Mouse (Mus musculus) cerebellum, postnatal 25 days (tissue): Measurements from ENCODE around the gene Gm28035.

Source experiments
- DNase-seq, 2 experiments: peaks; one replicate each; pipeline ENCODE4 v3.0.0; 2021; ENCODE audit warnings: mixed read lengths in 2 of 2

Gene Gm28035

DNA sequence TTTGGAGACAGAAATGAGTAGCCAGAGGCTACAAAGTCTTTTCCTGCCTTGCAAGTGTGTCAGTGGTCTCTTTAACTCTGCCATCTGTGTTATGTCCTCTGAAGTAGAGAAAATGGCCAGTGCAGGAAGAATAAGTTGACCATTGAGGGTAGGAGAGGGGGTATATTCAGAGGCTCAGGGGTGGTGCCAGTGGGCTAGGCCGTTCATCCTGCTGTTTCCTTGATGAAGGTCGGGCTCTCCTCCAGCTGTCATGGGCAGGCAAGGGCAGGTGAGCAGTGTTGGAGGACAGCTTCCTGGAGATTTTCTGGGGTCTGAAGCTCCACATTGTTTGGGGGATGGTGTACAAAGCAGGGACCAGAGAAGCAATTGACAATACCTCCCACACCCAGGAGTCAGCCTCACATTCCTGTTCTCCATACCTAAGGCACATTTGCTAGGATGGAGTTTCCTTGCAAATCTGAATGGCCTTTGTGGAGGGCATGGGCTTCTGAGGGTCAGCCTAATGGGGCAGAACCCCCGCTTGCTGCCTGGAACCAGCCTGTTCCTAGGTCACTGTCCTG lies 1.4 kb upstream of the Gm28035 start:
- DNase-seq, result no peak

DNA sequence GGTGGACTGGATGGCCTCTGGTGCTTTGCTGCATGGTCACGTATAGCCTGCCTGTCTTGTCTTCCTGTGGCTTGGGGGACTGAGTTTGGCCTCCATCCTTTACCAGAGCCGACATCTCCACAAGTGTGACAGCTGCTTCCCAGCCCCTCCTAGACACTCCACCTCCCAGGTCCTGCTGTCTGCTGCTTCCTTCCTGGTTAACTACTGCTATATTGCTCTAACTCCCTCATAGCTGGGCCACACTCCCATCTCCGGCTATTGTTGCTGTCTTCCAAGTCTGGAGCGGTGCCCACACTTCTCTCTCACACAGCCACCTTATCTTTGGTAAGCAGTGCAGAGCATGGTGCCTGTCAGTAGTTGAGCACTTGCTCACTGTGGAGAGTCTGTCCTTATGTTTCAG lies 590 bp upstream of the Gm28035 start:
- peak in 1 of 2 experiments; percentile 29 for DNase-seq

DNA sequence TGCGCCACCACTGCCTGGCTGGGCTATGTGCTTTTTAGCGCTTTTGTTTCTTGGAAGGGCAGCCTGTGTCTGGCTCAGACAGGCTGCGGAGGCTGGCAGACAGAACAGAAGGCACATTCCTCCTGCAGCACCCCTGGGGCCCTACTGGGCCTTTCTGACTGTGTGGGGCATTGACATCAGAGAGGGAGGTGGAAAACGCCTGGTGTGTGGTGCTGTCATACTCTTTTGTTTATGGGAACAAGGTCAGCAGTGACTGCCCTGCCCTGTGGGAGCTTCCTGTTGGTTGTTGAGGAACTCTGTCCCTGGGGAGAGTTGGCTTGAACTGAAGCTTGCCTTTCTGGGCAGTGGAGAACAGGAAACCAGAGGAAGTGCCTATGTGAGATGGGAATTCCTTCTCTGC lies 2.1 kb downstream of the Gm28035 start:
- DNase-seq, result peak; percentile 80 to 84

DNA sequence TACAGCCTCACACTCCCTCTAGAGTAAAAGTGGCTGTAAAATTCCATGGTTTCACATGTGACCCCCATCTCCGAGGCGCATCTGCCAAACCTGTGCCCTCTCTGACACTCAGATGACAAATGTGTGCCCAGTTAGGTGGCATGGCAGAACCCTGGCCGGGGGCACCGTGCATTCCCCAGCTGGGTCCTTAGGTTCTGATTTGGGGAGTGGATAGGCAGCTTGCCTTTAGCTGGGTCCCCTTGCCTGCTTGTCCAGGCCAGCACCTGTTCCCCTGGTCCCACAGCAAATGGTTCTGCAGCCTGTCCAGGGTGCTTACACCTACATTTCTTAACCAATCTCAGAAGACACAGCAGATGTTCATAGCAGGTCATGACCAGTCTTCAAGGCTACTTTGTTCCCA lies 3.0 kb downstream of the Gm28035 start:
- no peak for DNase-seq

DNA sequence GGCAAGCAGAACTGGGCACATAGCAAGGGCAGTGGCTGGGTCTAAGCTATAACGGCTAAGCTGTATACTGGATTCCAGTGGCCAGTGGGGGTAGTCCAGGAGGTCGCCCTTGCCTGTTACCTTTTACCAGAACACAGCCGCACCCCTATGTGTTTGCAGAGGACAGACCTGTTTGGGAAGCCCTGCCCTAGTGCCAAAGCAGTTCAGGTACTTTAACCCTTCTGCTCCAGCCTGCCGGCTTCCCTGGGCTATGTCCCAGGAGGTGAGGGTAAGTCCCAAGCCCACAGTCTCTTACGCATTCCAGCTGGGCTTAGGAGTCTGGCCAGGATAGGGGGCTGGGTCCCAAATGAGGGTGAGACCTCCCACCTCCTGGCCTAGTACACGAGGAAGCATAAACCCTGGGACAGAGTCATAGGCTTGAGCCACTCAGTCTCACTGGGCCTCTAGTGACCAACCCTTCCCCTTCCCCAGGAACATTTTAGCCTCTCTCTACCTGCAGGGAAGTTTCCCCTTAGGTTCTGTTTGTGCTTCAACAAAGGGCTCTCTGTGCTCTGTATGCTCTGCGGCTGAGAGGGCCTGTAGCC lies 4.3 kb downstream of the Gm28035 start:
- DNase-seq, result no peak

DNA sequence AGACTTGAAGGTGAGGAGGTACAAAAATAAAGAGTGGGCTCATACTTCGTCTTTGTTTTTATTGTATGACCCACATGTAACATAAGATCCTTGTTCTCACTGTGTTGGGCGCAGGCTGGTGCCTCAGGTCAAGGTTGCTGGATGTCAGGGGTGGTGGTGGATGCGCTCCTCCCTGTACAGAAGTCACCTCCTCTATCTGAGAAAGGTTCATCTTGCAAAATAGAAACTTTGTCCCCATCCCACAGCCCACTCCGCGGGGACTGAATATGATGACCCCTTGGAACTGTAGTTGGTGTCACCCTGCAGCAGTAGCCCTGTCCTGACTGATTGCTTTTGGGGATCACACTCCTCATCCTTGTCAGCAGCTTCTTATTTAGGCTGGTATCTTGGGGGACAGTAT lies 6.7 kb downstream of the Gm28035 start:
- DNase-seq, result peak in 1 of 2 experiments; percentile 9

DNA sequence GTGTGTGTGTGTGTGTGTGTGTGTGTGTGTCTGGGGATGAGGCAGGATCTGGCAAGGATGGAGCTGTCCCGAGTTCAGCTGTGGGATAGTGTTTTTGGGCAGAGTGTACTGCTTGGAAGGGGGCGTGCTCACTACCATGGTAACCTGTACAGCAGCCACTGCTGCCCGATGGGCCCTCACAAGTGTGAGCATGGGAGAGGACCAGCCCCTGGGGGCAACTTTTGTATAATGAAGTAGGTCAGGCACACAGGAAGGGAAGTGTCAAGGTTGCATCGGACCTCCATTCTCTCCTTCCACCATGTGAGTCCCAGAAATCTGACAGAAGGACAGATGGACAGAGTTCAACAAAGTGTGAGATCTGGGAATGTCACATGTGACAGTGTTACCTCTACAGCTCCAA lies 7.3 kb downstream of the Gm28035 start:
- DNase-seq, result peak; percentile 17 to 28

DNA sequence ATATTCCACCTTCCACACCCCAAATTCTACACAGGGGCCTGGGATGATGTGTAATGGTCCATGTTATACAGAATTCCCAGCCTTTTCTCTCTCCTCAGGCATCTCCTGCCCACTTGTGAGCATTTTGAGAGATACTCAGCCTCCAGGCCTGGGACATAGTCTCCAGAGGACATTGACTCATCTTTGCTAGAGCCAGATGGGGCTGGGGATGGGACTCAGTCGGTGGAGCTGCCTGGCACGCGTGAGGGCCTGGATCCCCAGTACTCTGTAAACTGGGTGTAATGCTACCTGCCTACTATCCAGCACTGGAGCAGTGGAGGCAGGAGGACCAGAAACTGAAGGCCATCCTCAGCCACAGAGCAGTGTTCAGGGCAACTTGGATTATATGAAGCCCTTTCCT lies 8.8 kb downstream of the Gm28035 start:
- DNase-seq, result peak in 1 of 2 experiments; percentile 13

DNA sequence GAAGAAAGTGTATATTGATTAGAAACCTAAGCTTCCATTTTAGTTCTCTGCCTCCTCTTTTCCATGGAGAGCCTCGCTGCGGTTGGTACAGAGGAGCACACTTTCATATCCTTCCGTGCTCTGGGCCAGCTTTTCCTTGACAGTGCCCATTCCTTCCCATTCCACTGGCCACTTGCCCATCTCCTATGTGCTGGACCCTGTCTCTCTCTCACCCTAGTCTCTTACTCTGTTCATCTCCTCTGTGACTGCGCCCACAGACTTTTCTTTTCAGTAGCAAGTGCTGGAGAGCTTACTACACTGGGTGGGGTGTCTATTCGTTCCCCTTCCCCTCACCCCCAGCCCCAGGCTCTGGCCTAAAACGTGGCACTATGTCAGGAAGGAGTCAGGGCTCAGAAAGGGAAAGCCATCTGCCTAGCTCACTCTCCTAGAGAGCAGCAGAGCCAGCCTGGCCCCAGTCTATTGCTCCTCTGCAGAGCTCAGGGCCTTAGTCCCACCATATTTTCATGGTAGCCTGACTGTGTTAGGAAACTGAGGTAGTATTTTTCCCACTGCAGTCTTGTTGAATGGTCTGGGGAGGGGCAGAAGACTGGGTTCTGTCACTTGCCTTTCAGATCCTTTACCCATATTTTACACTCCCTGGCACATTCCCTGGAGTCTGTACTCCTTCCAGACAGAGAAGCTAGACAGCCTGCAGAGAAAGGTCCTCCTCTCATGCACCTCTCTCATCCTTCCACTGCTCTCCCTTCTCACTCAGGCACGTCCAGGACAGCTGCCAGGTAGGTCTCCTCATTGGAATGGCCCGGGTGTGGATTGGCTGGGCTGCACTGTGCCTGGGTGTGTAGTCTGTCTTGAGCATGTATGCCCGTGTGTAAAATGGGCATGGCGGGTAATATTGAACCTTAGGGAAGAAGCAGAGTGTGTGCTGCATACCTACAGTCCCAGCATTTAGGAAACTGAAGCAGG lies 10.1 kb downstream of the Gm28035 start:
- DNase-seq, result peak; percentile 32 to 59

DNA sequence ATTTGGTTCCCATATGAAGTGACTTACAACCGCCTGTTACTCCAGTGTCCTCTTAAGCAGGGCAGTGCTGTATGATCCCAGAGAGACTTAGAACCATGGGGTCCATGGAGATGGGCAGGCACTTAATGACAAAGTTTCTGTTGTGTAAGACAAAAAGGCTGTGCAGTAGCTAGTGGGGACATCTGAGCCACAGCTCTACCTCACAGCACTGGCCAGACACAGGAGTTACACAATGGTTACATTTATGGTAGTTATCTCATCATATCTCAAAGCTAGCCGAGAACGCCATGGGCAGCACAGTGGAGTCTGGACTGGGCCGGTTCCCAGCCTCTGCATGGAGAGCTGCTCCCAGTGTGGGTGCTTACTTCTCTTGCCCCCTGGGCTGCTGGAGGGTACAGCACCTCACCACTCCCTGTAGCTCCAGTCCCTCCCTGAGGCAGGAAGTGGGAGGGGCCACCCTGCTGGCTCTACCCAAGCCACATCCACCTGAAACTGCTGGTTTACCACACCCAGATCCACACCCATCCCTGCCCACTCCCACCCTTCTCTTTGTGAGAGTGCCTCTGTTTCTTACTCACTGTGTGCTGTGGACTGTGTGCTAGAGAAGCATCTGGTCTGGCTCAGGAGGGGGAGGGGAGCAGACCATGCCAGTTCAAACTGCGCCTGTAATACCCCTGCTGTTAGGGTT lies 11.2 kb downstream of the Gm28035 start:
- DNase-seq, result peak; percentile 14 to 29

DNA sequence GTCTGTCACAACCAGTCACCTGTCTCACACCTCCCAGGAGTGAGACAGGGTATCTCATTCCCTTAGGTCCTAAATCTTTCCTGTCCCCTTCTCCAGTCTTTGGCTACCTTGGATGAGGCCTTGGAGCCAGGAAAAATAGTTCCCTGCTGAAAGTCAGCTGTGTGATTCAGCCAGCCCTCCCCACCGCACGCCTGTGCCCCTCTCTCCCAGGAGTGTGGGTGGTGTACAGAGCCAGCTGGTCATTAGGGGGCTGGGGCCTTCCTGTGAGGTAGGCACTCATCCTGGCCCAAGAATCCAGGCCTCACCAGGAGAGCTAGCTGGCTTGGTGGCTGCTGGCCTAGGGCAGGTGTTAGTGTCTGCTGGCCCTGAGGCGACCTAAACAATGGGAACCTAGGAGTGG lies 12.2 kb downstream of the Gm28035 start:
- peak; percentile 18 to 22 for DNase-seq

DNA sequence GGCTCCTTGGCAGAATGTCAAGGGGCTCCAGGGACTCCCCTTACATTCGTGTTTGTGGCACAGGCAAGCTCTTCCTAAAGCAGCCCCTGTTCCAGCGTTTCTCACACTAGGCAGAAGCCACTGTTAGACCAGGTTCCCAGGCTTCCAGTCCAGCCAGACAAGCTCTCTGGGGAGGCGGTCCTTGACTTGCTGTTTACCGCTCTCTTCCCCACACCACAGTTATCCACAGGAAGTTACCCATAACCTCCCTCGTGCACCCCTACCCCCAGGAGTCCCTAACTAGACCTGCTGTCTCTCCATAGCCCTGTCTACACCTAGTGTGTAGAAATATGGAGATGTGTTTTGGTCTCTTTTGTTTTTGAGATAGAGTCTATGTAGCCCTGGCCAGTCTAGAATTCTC lies 13.4 kb downstream of the Gm28035 start:
- DNase-seq, result peak in 1 of 2 experiments; percentile 7

DNA sequence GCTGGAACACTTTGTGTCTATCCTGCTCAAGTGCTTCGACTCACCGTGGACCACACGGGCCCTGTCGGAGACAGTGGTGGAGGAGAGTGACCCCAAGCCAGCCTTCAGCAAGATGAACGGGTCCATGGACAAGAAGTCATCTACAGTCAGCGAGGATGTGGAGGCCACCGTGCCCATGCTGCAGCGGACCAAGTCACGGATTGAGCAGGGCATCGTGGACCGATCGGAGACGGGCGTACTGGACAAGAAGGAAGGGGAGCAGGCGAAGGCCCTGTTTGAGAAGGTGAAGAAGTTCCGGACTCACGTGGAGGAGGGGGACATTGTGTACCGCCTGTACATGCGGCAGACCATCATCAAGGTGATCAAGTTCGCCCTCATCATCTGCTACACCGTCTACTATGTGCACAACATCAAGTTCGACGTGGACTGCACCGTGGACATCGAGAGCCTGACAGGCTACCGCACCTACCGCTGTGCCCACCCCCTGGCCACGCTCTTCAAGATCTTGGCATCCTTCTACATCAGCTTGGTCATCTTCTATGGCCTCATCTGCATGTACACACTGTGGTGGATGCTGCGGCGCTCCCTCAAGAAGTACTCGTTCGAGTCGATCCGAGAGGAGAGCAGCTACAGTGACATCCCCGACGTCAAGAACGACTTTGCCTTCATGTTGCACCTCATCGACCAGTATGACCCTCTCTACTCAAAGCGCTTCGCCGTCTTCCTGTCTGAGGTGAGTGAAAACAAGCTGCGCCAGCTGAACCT lies 15.4 kb downstream of the Gm28035 start:
- DNase-seq, result peak in 1 of 2 experiments; percentile 4

DNA sequence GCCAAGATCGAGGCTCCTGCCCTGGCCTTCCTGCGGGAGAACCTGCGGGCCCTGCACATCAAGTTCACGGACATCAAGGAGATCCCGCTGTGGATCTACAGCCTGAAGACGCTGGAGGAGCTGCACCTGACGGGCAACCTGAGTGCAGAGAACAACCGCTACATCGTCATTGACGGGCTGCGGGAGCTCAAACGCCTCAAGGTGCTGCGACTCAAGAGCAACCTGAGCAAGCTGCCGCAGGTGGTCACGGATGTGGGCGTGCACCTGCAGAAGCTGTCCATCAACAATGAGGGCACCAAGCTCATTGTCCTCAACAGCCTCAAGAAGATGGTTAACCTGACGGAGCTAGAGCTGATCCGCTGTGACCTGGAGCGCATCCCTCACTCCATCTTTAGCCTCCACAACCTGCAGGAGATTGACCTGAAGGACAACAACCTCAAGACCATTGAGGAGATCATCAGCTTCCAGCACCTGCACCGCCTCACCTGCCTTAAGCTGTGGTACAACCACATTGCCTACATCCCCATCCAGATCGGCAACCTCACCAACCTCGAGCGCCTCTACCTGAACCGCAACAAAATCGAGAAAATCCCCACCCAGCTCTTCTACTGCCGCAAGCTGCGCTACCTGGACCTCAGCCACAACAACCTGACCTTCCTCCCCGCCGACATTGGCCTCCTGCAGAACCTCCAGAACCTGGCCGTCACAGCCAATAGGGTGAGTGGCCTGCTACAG lies 16.4 kb downstream of the Gm28035 start:
- peak in 1 of 2 experiments; percentile 11 for DNase-seq

DNA sequence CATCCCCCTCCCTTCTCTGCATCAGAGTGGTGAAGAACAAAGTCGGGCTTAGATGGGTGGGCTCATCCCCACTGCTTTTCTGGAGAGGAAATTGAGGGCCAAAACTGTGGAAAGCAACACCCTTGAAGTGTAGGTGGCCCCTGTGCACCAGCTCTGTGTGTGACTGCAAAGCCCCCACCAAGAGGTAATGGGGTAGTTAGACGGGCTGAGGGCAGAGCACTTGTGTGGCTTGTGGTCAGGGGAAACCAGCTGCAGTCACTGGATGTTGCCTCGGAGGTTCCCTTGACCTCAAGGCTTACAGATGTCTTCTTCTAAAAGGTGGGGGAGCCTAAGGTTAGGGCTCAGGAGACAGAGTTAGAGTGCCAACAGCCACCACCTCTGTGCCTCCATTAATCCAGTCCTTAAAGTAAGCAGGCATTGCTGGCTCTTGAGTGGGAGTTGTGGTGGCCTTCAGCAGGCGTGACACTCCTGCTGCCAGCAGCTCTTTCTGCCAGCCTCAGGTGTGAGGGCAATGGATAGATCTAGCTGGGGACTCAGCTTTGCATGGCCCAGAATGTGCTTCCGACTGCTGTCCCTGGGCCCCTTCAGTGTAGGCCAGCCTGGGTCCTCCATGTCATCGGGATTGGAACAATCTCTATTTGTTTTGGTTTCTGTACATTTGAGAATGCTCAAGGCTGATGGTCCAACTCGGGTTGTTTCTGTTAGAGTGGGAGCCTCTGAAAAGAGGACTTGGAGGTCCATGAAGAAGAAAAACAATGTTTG lies 17.5 kb downstream of the Gm28035 start:
- DNase-seq, result peak in 1 of 2 experiments; percentile 3

DNA sequence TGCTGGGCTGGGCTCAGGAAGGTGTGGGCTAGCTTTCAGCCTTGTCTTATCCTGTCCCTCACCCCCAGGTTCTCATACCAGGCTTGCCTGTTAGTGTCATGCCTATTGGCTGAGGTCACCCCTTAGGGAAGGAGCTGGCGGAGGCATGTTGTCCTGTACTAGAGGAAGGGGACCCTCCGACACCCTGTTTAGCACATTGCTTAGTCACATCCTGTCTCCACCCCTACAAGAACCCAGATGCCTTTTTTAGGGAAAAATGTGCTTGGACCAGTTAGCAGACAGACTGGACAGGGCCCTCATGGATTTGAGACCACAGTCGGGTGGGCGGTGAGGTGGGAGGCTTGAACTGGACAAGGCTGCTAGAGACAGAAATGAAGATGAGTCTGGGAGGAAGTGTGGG lies 18.2 kb downstream of the Gm28035 start:
- DNase-seq, result peak in 1 of 2 experiments; percentile 5

DNA sequence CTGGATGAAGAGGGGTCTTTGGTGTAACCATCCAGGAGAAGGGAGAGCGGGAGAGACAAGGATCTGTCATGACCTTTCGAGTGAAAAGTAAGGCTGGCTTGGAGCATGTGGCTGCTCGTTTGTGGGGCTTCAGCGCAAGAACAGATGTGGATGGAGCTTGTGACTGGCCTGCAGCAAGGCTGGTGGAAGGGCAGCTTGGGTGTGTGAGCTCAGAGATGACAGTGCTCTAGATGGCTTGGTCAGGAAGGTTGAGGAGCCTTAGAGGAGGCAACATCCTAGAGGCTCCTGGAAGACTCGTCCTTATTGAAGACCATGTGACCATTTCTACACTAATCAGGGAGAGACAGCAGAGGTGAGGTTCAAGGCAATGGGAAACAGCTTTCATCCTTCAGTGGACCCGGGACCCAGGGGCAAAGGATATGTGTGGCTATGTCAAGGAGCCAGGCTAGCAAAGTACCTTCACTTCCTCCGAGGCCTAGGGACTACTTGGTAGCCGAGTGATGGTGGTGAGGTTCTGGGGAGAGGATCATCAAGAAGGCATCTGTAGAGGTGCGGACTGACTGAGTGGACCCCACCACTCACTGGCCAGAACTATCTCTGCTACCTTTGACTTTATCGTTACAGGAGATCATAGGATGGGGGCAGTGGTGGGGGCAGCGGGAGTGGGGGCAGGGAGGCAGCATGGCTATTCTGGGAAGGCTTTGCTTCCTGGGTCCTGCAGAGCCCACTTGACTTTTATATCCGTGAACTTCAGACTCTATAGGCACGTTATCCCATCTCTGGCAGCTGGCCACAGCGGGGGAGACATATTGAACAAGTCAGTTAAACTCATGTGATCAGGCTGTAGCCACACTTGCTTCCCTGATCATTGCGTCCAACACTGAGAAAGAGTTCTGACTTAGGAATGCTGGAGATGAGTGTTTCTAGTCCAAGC lies 19.0 kb downstream of the Gm28035 start:
- peak; percentile 10 to 30 for DNase-seq

DNA sequence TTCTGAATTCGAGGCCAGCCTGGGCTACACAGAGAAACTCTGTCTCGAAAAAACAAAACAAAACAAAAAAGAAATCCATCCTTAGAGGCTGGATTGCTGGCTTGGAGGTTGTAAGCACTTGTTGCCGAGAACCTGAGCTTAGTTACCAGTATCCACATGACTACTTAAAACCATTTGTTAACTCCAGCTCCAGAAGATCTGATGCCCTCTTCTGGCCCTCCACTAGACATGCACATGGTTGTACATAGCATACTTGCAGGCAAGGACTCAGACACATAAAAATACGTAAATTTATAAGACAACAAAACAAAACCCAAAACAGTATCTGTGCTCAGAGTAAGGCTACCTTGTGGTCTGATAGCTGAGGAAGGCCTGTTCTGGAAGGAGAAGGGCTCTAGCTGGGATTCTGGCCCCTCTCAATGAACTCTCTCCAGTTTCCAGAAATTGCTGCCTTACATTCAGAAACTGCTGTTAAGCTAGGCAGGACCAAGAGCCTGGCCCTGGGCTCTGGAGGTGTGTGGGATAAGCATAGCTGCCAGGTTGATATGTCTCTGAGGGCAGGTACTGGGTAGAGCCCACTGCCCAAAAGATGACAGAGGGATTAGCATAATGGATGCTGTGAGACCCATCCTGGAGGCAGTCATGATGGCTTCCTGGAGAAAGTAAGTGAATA lies 20.8 kb downstream of the Gm28035 start:
- peak; percentile 6 to 25 for DNase-seq
